Mouse (Mus musculus) Muller cell, postnatal 12 days (primary cell): ENCODE data around the gene Slc39a1.
"Not testable (repeated sequence)": the region's sequence is repeated elsewhere in the genome, so short reads cannot be mapped to it uniquely, and the experiment has no call there.

ENCODE experiments used
- DNase-seq: peaks from one replicate; pipeline ENCODE4 v3.0.0-alpha.2; 2015; ENCODE audit errors: inconsistent ontology term

The Slc39a1 gene

GRCm38 (mm10) chr3:90265932-90266741 is 18.2 kb downstream of the Slc39a1 start:
- DNase-seq, result no peak

GRCm38 (mm10) chr3:90266901-90267775 is 19.2 kb downstream of the Slc39a1 start:
- no peak for DNase-seq

- DNase-seq, result no peak
These were observed 20.2 kb downstream of the Slc39a1 start for GRCm38 (mm10) chr3:90268190-90268589.

- DNase-seq, result no peak
These were observed 21.0 kb downstream of the Slc39a1 start for GRCm38 (mm10) chr3:90268971-90269370.

- no peak for DNase-seq
These were observed 22.8 kb downstream of the Slc39a1 start for GRCm38 (mm10) chr3:90270784-90271183.

- DNase-seq, result no peak
These were observed 24.2 kb downstream of the Slc39a1 start for GRCm38 (mm10) chr3:90272170-90272569.

- no peak for DNase-seq
These were observed 25.9 kb downstream of the Slc39a1 start for GRCm38 (mm10) chr3:90273855-90274254.

GRCm38 (mm10) chr3:90275286-90275685 is 27.3 kb downstream of the Slc39a1 start:
- no peak for DNase-seq

GRCm38 (mm10) chr3:90276858-90277257 is 28.9 kb downstream of the Slc39a1 start:
- no peak for DNase-seq

GRCm38 (mm10) chr3:90277793-90278192 is 29.8 kb downstream of the Slc39a1 start:
- no peak for DNase-seq

- no peak for DNase-seq
These were observed 30.2 kb downstream of the Slc39a1 start for GRCm38 (mm10) chr3:90278211-90278610.

GRCm38 (mm10) chr3:90279216-90279615 is 31.2 kb downstream of the Slc39a1 start:
- DNase-seq, result no peak

- DNase-seq, result no peak
These were observed 31.8 kb downstream of the Slc39a1 start for GRCm38 (mm10) chr3:90279743-90280142.

- no peak for DNase-seq
These were observed 32.7 kb downstream of the Slc39a1 start for GRCm38 (mm10) chr3:90280708-90281107.

GRCm38 (mm10) chr3:90284150-90284549 is 36.2 kb downstream of the Slc39a1 start:
- DNase-seq, result no peak

- DNase-seq, result not testable (repeated sequence)
These were observed 41.4 kb downstream of the Slc39a1 start for GRCm38 (mm10) chr3:90289403-90289802.

GRCm38 (mm10) chr3:90290602-90291001 is 42.6 kb downstream of the Slc39a1 start:
- no peak for DNase-seq

- DNase-seq, result no peak
These were observed 44.0 kb downstream of the Slc39a1 start for GRCm38 (mm10) chr3:90291982-90292344.

GRCm38 (mm10) chr3:90292345-90293275 is 44.6 kb downstream of the Slc39a1 start, which contains the start of gene Gatad2b:
Gatad2b (plus strand) TSS chr3:90293178.
- peak; percentile 99 for DNase-seq

GRCm38 (mm10) chr3:90293352-90294063 is 45.5 kb downstream of the Slc39a1 start:
- DNase-seq, result peak; percentile 72

GRCm38 (mm10) chr3:90294064-90294440 is 46.1 kb downstream of the Slc39a1 start:
- DNase-seq, result peak; percentile 11
